Mouse (Mus musculus): ENCODE results near the gene Hps5. TPM values are rescaled to one million over a fixed set of nuclear protein-coding genes. Genes with fewer than 3 reads are reported as not detected.
"Not testable (repeated sequence)": the region's sequence is repeated elsewhere in the genome, so short reads cannot be mapped to it uniquely, and the experiment has no call there.

Hps5 gene
- 10 to 100 TPM; 10.5 to 11.9 TPM for total RNA-seq (2021)
- long read RNA-seq, experiment 1, full-length matches to known transcripts: 3 of 6 reads
- long read RNA-seq, experiment 1, partial matches to known transcripts: 0 of 6 reads
- long read RNA-seq, experiment 1, other reads (novel, unspliced or antisense): 3 of 6 reads
- long read RNA-seq, experiment 2, full-length matches to known transcripts: 1 of 7 reads
- long read RNA-seq, experiment 2, partial matches to known transcripts: 2 of 7 reads
- long read RNA-seq, experiment 2, other reads (novel, unspliced or antisense): 4 of 7 reads

DNA sequence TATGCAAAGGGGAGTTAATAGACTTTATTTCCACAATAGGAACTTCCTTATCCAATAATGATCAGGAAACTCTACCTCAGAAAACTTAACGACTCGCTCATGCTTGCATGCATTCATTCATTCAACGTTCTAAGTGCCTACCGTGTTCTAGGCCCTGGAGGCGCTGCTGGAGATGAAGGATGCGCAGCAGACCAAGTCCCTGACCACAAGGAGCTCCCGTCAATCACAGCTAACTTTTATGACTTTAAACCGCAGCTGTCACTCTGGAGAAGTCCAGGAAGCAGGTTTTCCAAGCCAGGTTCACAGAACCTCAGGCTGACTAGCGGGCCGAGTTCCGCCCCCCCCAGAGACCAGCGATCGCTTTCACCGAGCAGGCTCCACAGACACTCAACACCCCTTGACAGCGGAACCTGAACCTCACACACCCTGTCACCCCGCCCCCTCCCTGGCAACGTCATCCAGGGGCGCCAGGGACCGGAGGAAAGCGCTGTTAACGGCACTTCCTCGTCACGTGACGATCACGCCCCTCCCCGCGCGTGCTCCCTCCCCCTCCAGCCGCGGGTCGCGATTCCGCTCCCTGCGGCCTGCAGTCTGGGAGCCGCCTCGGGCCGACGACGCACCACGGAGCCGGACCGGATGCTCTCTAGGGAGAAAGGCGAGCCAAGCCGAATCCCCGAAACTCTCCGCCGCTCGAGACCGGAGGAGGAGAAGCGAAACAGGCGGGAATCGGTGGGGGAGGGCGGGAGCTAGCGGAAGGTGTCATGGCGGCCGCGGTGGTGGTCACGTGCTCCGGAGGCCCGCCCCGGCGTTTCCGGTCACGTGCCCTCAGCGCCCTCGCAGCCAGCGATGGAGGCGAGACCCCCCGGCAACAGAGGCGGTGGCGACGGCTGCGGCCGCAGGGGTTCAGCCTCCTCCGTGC, at the start of gene Hps5, which contains the start of gene Gtf2h1:
Gene Hps5 (minus strand): TSS at position 778 of the 919 bp plus-strand sequence.
Gene Gtf2h1 (plus strand): TSS at position 817 of the 919 bp plus-strand sequence.
- DNase-seq: peak; percentile 99
- intact Hi-C loops (cut with DNase I; ENCODE audit: low total_unique reads): no loop called here

GRCm38 (mm10) chr7:46845211-46845977, 49.5 kb upstream of the Hps5 start:
- intact Hi-C loops (cut with DNase I; ENCODE audit: low total_unique reads): no loop called here
- peak; percentile 96 for DNase-seq

GRCm38 (mm10) chr7:46843576-46843975, 47.7 kb upstream of the Hps5 start:
- no peak for DNase-seq
- intact Hi-C loops (cut with DNase I; ENCODE audit: low total_unique reads): no loop called here

- no peak for DNase-seq
- intact Hi-C loops (cut with DNase I; ENCODE audit: low total_unique reads): no loop called here
These were observed 46.4 kb upstream of the Hps5 start for GRCm38 (mm10) chr7:46842278-46842677.

GRCm38 (mm10) chr7:46840787-46841525, 45.1 kb upstream of the Hps5 start, which contains the start of gene Ldha:
Gene Ldha, plus strand, starts transcription at chr7:46841475.
- intact Hi-C loops (cut with DNase I; ENCODE audit: low total_unique reads): no loop called here
- DNase-seq: no peak

- no peak for DNase-seq
- intact Hi-C loops (cut with DNase I; ENCODE audit: low total_unique reads): no loop called here
These were observed 44.5 kb upstream of the Hps5 start for GRCm38 (mm10) chr7:46840326-46840725.

DNA sequence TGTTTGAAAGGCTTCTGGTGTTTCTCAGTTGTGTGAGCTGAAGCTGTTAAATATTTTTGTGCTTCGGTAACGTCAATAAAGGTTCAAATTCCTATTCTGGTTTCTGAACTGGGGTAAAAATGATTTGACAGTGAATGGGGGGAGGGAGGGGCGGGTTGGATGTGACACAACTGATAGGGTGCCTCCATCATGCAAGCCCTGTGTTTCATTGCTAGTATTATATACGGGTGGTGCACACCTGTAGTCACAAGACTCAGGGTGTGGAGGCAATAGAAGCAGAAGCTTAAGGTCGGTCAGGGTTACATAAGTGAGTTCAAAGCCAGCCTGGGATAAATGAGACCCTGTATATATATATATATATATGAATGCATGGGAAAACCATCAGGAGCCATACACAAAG, 44.0 kb upstream of the Hps5 start:
- intact Hi-C loops (cut with DNase I; ENCODE audit: low total_unique reads): no loop called here
- no peak for DNase-seq

DNA sequence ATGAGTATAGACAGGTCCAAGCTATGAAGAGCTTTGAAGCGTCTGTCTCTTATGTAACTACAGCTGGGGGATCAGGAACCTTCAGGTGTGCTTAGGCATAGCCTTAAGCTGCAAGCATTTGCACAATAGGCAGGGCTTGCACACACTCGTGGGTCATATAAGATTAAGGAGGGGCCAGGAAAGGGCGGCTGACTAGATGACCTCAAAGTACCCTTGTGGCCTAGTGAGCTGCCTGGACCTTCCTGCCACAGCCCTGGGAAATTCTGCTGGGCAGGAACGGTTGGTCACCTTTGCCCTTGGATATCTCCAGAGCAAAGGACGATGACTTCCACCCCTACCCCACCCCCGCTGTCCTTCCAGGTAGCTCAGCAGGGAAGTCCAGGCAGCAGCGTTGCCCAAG, 43.6 kb upstream of the Hps5 start:
- no peak for DNase-seq
- intact Hi-C loops (cut with DNase I; ENCODE audit: low total_unique reads): no loop called here

- intact Hi-C loops (cut with DNase I; ENCODE audit: low total_unique reads): no loop called here
- DNase-seq: peak; percentile 85
These were observed 43.0 kb upstream of the Hps5 start for GRCm38 (mm10) chr7:46838891-46839302.

GRCm38 (mm10) chr7:46838104-46838671, 42.3 kb upstream of the Hps5 start:
- intact Hi-C loops (cut with DNase I; ENCODE audit: low total_unique reads): no loop called here
- peak; percentile 66 for DNase-seq

GRCm38 (mm10) chr7:46837073-46837472, 41.2 kb upstream of the Hps5 start:
- intact Hi-C loops (cut with DNase I; ENCODE audit: low total_unique reads): no loop called here
- no peak for DNase-seq

DNA sequence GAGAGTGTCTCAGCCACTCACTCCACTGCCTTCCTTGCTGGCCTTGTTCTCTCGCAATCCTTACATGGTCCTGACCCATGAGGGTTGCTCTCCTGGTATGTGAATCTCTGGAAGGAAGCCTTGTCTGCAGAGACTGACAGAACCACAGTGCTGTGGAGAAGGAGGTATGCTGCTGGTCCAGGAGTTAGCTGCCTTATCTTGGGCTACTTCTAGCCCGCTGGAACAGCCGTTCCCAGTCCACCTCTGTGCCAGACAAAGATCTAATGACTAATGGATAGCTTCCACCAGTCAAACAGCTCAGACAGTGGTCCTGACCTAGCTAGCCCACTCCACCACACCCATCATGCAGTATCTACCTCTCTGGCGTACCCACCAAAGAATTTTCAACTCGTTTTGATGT, 40.5 kb upstream of the Hps5 start:
- intact Hi-C loops (cut with DNase I; ENCODE audit: low total_unique reads): no loop called here
- no peak for DNase-seq

- DNase-seq: no peak
- intact Hi-C loops (cut with DNase I; ENCODE audit: low total_unique reads): no loop called here
These were observed 39.2 kb upstream of the Hps5 start for GRCm38 (mm10) chr7:46834994-46835610.

DNA sequence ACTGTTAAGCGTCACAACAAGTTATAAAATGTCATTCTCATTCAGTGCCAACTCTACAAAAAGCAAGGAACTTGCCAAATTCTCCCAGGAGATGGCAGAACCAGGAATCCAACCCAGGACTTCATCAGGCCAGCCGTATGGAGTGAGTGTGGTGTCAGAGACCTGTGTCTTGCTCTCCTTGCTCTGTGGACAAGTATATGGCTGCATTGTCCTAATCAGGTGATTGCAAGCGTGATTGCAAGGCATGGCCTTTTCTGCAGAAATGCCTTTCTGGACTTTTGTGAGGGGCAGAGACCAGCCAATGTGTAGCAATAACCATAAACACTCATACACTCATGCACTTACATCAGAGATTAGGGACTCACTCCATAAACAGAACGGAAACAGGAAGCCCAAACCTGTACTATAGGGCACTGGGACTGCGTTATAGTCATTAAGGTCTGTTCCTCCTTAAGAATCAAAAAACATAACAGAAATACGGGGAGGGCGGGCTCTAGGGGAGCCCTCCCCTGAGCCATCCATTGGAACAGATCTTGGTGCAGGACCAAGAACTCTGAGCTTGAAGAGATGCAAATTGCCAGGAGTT, 37.9 kb upstream of the Hps5 start:
- intact Hi-C loops (cut with DNase I; ENCODE audit: low total_unique reads): no loop called here
- DNase-seq: no peak

DNA sequence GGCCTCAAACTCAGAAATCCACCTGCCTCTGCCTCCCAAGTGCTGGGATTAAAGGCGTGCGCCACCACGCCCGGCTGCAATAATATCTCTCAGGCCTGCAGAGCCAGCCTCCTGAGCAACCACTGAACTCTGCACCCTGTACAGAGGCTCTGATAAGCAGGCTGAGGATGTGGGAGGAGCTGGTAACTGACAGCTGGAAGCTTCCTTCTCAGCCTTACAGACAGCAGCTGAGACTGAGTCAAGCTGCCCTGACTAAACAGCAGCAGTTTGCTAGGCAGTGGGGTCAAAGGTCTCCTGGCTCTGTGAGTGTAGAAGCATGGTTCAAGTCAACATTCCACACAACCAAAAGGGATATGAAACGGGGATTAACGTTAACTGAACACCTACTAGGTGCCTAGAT, 37.4 kb upstream of the Hps5 start:
- no peak for DNase-seq
- intact Hi-C loops (cut with DNase I; ENCODE audit: low total_unique reads): no loop called here

DNA sequence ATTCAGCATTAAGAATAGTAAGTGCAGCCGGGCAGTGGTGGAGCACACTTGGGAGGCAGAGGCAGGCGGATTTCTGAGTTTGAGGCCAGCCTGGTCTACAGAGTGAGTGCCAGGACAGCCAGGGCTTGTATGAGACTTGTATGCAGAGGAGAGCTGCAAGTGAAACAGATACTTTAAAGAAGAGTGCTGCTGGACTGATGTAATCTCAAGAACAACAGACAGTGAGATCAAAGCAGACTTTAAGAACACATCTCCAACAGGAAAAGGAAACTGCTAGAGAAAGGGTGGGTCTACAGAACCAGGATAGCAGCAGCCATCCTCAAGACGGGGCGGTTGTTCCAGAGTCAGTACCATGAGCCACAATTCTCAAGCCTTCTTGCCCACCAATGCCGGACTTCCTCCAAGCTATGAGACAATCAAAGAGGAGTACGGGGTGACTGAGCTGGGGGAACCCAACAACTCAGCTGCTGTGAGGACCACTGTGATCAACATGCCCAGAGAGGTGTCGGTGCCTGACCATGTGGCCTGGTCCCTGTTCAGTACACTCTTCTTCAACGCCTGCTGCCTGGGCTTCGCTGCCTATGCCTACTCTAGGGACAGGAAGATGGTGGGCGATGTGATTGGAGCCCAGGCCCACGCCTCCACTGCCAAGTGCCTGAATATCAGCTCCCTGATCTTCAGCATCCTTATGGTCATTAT, 36.4 kb upstream of the Hps5 start:
- DNase-seq; intact Hi-C loops (cut with DNase I; ENCODE audit: low total_unique reads): not testable (repeated sequence)

DNA sequence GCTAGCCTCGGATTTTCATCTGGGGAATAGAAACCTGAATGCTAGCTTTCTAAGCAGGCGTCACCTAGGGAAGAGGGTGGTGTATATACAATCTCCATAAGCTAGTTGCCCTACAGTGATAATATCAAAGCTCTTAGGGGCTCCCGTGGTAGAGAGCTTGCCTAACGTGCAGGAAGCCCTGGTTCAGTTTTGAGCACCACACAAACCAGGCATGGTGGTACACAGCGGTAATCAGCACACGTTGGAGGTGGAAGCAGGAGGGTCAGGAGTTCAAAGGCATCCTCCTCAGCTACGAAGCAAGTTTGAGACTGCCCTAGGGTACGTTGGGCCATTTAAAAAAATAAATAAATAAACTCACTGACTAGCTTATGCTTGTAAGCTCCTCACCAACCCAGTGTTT, 35.8 kb upstream of the Hps5 start:
- no peak for DNase-seq
- intact Hi-C loops (cut with DNase I; ENCODE audit: low total_unique reads): no loop called here

Measured in gastrocnemius, postnatal 14 days (tissue).